In the genomic region with DNA sequence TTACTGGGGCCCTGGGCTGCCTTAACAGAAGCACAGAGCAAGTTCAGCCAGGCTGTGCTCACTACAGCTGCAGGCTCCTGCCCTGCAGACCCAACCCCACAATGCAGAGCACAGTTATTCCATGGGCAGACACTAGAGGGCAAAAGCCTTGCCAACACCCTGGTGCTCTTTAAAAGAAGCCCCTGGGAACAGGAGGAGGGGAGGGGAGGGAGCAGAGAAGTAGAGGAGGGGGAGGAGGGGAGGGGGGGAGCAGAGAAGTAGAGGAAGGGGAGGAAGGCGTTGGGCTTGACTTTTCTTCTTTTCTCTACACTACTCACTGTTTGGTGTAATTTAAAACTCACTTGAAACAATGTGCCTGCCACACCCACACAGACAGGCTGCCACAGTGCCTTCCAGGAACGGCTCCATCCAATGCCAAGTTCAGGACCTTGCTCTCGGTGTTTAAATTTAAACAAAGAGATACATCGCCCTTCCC, we compare ENCODE assay signal across 8 mouse cellular contexts.
A peak's percentile ranks its signal among the peaks of the same experiment; 100 is the strongest.
DNase-seq lines count a peak whose midpoint lies in the region; ATAC-seq lines count a peak whose summit lies in the region.

No protein-coding gene starts in this region.

- no peaks in the 10 kb centered on the region for H3K27me3 ChIP-seq in kidney, embryonic 14.5 days (ENCODE audit: control insufficient read depth, insufficient read depth, low read length)
- H3K27me3 ChIP-seq in forebrain, embryonic 11.5 days (ENCODE audit: control insufficient read depth, insufficient read depth, low read length), result no peaks in the 10 kb centered on the region

- no peak overlapping the region for H3K4me2 ChIP-seq in kidney, embryonic 14.5 days (replicated peaks; ENCODE audit: low read depth, low read length)
- no peak overlapping the region for H3K4me2 ChIP-seq in forebrain, embryonic 11.5 days (ENCODE audit: low read depth, low read length, severe bottlenecking)

- no peaks in the 10 kb centered on the region for H3K36me3 ChIP-seq in kidney, embryonic 14.5 days (ENCODE audit: control insufficient read depth, insufficient read depth, low read length)
- H3K36me3 ChIP-seq in forebrain, embryonic 11.5 days (ENCODE audit: control insufficient read depth, insufficient read depth, low read length), result no peaks in the 10 kb centered on the region

- H3K27ac ChIP-seq in kidney, embryonic 14.5 days (ENCODE audit: low read depth, low read length), result peak overlapping the region; percentile 59; the same call in 1 of the 2 replicates
- H3K27ac ChIP-seq in forebrain, embryonic 11.5 days (ENCODE audit: low read depth, low read length), result no peak overlapping the region

- H3K4me3 ChIP-seq in kidney, embryonic 14.5 days (ENCODE audit: low read length), result no peak overlapping the region
- no peak overlapping the region for H3K4me3 ChIP-seq in forebrain, embryonic 11.5 days (ENCODE audit: low read depth, low read length)

- 12% methylated on average over 3 of the region's 4 CpGs for WGBS in kidney, embryonic 14.5 days
- WGBS in forebrain, embryonic 11.5 days, result 13% methylated on average over 4 of the region's 4 CpGs

- H3K4me1 ChIP-seq in kidney, embryonic 14.5 days (ENCODE audit: control insufficient read depth, insufficient read depth, low read length), result peaks cover 6% of the 10 kb centered on the region; the same call in 1 of the 2 replicates
- H3K4me1 ChIP-seq in forebrain, embryonic 11.5 days (replicated peaks; ENCODE audit: control insufficient read depth, insufficient read depth, low read length), result peaks cover 15% of the 10 kb centered on the region; the same call in 1 of the 2 replicates

- no peaks in the 10 kb centered on the region for H3K9me3 ChIP-seq in kidney, embryonic 14.5 days (ENCODE audit: control insufficient read depth, low read length)
- no peaks in the 10 kb centered on the region for H3K9me3 ChIP-seq in forebrain, embryonic 11.5 days (ENCODE audit: control insufficient read depth, low read length)

- no peak overlapping the region; the same call in 1 of the 2 replicates for H3K9ac ChIP-seq in kidney, embryonic 14.5 days (ENCODE audit: low read depth, low read length)
- no peak overlapping the region for H3K9ac ChIP-seq in forebrain, embryonic 11.5 days (ENCODE audit: low read length)

- peak; percentile 66 for ATAC-seq in kidney, embryonic 14.5 days (ENCODE audit: low FRiP score, low TSS enrichment)
- peak; percentile 61 for ATAC-seq in forebrain, embryonic 11.5 days (replicated peaks; ENCODE audit: low FRiP score)
- ATAC-seq in megakaryocyte-erythroid progenitor cell, adult 5-6 weeks (replicated peaks; ENCODE audit: low FRiP score, low TSS enrichment, poor library complexity, severe bottlenecking), result peak; percentile 35

- DNase-seq in kidney, adult 11 months, result no peak
- DNase-seq in MN1 (ENCODE audit: low spot score), result peak; percentile 60
- DNase-seq in forebrain, embryonic 11.5 days (ENCODE audit: low spot score), result peak; percentile 70
- DNase-seq in right cerebral cortex, adult 2 months (ENCODE audit: low spot score in 2 of 2), result no peak
- no peak for DNase-seq in cerebellum, adult 9-11 months
- DNase-seq in left cerebral cortex, postnatal 25 days (ENCODE audit: low spot score in 2 of 2), result no peak

- intact Hi-C loops in left cerebral cortex, postnatal 25 days (cut with DNase I), result no loop called here

Comparison
In these comparisons a context has a peak if more than half of its experiments do, and no peak if none do; other contexts are left out.
1. DNase-seq: peak in MN1 (single experiment) and forebrain, embryonic 11.5 days (single experiment); none in kidney, adult 11 months (single experiment), right cerebral cortex, adult 2 months (0 of 2), cerebellum, adult 9-11 months (single experiment) and left cerebral cortex, postnatal 25 days (0 of 2).
2. Peak in every context shown above with its lines, with median percentiles within 50 percentile points of each other: ATAC-seq.